Mouse (Mus musculus) 416B (cell line): ENCODE data around the gene Arfgef3.
"Not testable (repeated sequence)": the region's sequence is repeated elsewhere in the genome, so short reads cannot be mapped to it uniquely, and the experiment has no call there.

Experiments
- DNase-seq: peaks from one replicate; pipeline ENCODE4 v3.0.0; 2011; ENCODE audit warnings: low read depth

The Arfgef3 gene

GRCm38 (mm10) chr10:18589455-18589854 lies 154.3 kb downstream of the Arfgef3 start:
- DNase-seq = no peak

GRCm38 (mm10) chr10:18584188-18584587 lies 159.6 kb downstream of the Arfgef3 start:
- no peak for DNase-seq

- DNase-seq = peak; percentile 62
Observed at GRCm38 (mm10) chr10:18572581-18572980, 171.2 kb downstream of the Arfgef3 start.

GRCm38 (mm10) chr10:18562940-18563339 lies 180.8 kb downstream of the Arfgef3 start:
- DNase-seq = peak; percentile 50

DNA sequence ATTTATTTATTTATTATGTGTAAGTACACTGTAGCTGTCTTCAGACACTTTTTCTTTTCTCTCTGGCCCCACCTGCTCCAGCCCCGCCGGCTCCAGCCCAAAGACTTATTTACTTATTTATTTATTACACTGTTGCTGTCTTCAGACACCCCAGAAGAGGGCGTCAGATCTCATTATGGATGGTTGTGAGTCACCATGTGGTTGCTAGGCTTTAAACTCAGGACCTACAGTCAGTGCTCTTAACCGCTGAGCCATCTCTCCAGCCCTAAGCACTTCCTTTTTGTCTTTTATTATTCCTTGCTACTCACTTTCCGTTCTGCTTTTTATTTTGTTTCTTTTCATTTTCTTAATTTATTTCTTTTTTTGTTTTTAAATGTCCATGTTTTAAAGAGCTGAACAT lies 182.3 kb downstream of the Arfgef3 start:
- peak; percentile 65 for DNase-seq

DNA sequence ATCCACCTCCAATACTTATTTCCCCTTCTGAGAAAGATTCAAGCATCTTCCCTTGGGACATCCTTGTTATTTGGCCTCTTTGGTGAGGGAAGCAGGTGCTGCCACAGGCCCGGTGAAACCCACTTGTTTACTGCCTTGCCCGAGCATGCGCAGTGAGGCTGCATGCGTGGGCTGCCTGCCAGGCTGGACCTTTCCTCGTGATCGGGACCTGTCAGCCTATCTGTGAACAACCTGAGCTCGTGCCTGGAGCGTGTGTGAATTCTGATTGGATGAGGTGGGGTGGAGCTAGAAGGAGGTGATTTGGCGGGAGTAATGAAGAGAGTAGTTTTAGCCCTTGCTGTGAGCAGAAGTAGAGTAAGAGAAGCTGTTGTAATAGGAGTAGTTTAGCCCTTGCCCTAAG lies 184.7 kb downstream of the Arfgef3 start:
- DNase-seq = not testable (repeated sequence)

DNA sequence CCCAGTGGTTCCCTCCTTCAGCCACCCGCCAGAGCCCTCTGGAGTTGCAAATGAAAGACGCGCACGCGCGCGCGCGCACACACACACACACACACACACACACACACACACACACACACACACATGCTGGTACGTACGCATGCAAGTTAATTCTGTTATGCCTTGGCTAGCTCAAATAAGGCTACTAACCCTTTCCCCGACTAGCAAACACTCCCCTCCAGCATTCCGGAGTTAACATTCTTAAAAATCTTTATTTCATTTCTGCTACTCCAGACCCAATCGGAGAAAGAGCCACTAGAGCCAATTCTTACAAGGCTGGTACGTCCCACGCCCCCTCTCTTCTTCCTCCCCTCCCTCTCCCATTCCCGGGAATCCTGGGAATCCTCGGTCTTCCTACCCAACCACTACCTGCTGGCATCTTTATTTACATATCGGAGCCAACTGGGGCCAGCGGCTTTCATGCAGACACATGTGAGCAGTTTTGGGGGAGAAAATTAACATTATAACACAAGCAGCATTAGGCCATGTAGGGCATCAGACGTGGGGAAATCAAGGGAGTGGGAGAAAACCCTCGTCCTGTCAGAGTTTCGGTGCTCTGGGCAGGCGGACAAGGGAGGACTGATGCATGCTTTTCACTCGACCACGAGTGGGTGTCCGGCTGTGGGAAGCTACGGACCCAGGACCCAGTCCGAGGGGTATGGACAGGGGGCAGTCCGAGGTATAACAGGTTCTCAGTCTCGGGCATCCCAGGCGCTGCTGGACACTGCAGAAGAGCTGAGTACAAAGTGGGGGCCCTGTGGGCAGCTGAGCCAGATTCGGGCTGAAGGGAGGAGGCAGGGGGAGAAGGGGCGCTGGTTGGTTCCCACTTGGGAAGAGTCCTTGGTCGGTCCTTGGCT lies 194.2 kb downstream of the Arfgef3 start:
- DNase-seq = no peak

- DNase-seq = no peak
Observed at GRCm38 (mm10) chr10:18547381-18547780, 196.4 kb downstream of the Arfgef3 start.

- no peak for DNase-seq
Observed at GRCm38 (mm10) chr10:18545813-18546235, 197.9 kb downstream of the Arfgef3 start, which contains the start of gene Hebp2. Hebp2 (minus strand) TSS chr10:18546076.

GRCm38 (mm10) chr10:18545309-18545708 lies 198.4 kb downstream of the Arfgef3 start:
- no peak for DNase-seq

DNA sequence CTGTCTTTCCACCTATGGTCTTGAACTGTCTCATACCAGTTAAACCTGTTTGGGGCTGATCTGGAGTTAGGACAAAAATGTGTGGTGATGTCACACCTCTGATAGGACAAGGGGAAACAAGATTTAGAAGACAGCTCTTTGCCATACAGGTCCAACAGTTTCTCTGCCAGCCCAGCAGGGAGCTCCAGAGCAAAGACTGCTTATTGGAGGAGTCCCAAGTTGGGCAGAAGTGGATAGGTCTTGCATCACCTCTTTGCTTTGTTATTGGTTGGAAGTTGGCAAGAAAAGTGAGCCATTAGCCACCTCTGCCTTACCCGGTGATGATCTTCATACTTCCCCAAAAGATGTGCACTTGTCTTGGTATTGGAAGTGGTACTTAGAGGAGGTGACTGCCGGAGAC lies 206.9 kb downstream of the Arfgef3 start:
- no peak for DNase-seq

GRCm38 (mm10) chr10:18532293-18532692 lies 211.5 kb downstream of the Arfgef3 start:
- DNase-seq = peak; percentile 87
